18 mouse cellular contexts compared by ENCODE assay signal in the genomic region with DNA sequence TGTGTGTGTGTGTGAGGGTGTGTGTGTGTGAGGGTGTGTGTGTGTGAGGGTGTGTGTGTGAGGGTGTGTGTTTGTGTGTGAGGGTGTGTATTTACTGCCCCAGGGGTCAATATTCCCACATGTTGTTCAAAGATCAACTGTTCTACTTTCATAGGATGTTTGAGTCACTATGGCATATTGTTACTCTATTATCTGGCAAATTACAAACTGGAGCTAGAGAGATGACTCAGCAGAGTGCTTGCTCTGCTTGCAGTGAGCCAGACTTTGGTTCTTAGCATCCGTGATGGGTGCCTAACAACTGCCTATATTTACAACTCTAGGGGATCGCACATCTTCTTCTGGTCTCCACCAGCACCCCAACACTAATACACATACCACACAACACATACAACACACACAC. TPM values are rescaled to one million over a fixed set of nuclear protein-coding genes. Genes with fewer than 3 reads are reported as not detected.
A peak's percentile ranks its signal among the peaks of the same experiment; 100 is the strongest.
DNase-seq lines count a peak whose midpoint lies in the region; TF ChIP-seq lines count a peak whose summit lies in the region.
"Had no signal": no experiment of that assay in that cellular context is flagged by ENCODE, and none has a peak within 500 bp of the region (broad histone marks: within the 10 kb centered on the region; RNA-seq: fewer than 3 reads in every experiment).

No protein-coding gene starts in this region.

- peak; percentile 32 for DNase-seq in adrenal gland, adult 2 months
- no peak for DNase-seq in adrenal gland, adult (ENCODE audit: inconsistent age in 2 of 2, low spot score in 1 of 2)
- DNase-seq in ES-E14 (ENCODE audit: low read depth, low spot score), result no peak
- DNase-seq in brain, adult 2 months (ENCODE audit: low read depth, low spot score), result peak; percentile 59
- no peak for DNase-seq in layer of hippocampus, adult 8-10 months (ENCODE audit: low spot score in 2 of 2)
- no peak for DNase-seq in spleen, postnatal 4 days (ENCODE audit: low spot score in 2 of 2)
- DNase-seq in testis, postnatal 10 days (ENCODE audit: low spot score), result no peak
- DNase-seq: adrenal gland, postnatal 14 days; cerebellum, adult 18-20 months; cerebellum, adult 9-11 months; cerebellum, postnatal 36 days; gastrocnemius, postnatal 10 days; heart, adult 18-20 months; heart, postnatal 10 days; heart, postnatal 4 days had no signal

- in situ Hi-C loops in ES-E14 (cut with MboI; ENCODE audit: low sequenced_read_pairs in 2 of 2, unreplicated experiment in 2 of 2), result no loop called here

- peaks cover 0 to 14% of the 10 kb centered on the region in 2 experiments; a peak in 2 of 4 replicates for H3K4me1 ChIP-seq in ES-E14 (ENCODE audit: control insufficient read depth in 2 of 2, insufficient read depth in 2 of 2, low read length in 2 of 2, poor library complexity in 1 of 2)
- H3K4me1 ChIP-seq: embryonic facial prominence, embryonic 13.5 days; heart, embryonic 10.5 days; hindbrain, embryonic 12.5 days had no signal

- peaks cover 6% of the 10 kb centered on the region for H3K36me3 ChIP-seq in ES-E14 (ENCODE audit: control insufficient read depth, insufficient read depth, low read length, poor library complexity, severe bottlenecking)

- no peak overlapping the region for H3K27ac ChIP-seq in ES-E14 (ENCODE audit: insufficient read depth, low read depth, low read length, poor library complexity, severe bottlenecking)
- H3K27ac ChIP-seq: embryonic facial prominence, embryonic 13.5 days; heart, embryonic 10.5 days; hindbrain, embryonic 12.5 days had no signal

- H3K4me3 ChIP-seq in ES-E14 (ENCODE audit: insufficient read depth in 1 of 2, low read depth in 1 of 2, low read length in 2 of 2, poor library complexity in 1 of 2, severe bottlenecking in 1 of 2), result no peak overlapping the region
- H3K4me3 ChIP-seq: embryonic facial prominence, embryonic 13.5 days; heart, embryonic 10.5 days; hindbrain, embryonic 12.5 days had no signal

- no peak overlapping the region for H3K9ac ChIP-seq in ES-E14 (ENCODE audit: insufficient read depth, low read depth, low read length, poor library complexity, severe bottlenecking)
- H3K9ac ChIP-seq: embryonic facial prominence, embryonic 13.5 days; hindbrain, embryonic 12.5 days had no signal

- no peaks in the 10 kb centered on the region for H3K9me3 ChIP-seq in ES-E14 (ENCODE audit: control insufficient read depth, insufficient read depth, low read depth, low read length)
- H3K9me3 ChIP-seq: embryonic facial prominence, embryonic 13.5 days; heart, embryonic 10.5 days; hindbrain, embryonic 12.5 days had no signal

TF ChIP-seq in ES-E14, 5 proteins besides CTCF, POLR2A, EP300 and RAD21:
- no peak for TF ChIP-seq HCFC1 (IDR thresholded peaks at IDR 0.05; ENCODE audit: borderline replicate concordance, insufficient read depth, low read length)
- TF ChIP-seq MAFK (IDR thresholded peaks at IDR 0.05; ENCODE audit: insufficient read depth, low read depth, low read length), result peak; percentile 58; the same call in 1 of the 2 replicates
TF ChIP-seq in ES-E14: peak in this region for 1.

RNA-seq across cellular contexts. Expression of gene Nrd1, which starts 29.4 kb away (rescaled TPM):
- total RNA-seq in adrenal gland, adult 2 months (2021), result 100 to 1,000 TPM; 116 to 192 TPM
- 8.8 and 8.9 TPM in 2 replicates for polyA plus RNA-seq in adrenal gland, adult 2 months (2012; rRNA removed)
- 53.9 and 58.5 TPM in 2 replicates for total RNA-seq in ES-E14 (2012; rRNA removed)
- total RNA-seq in layer of hippocampus, adult 8-10 months (2022), result 100 to 1,000 TPM; 116 to 149 (median 131) TPM

Comparison
In these comparisons a context has a peak if more than half of its experiments do, and no peak if none do; other contexts are left out.
1. DNase-seq: peak in adrenal gland, adult 2 months (single experiment) and brain, adult 2 months (single experiment); none in adrenal gland, adult (0 of 2), ES-E14 (single experiment), layer of hippocampus, adult 8-10 months (0 of 2), spleen, postnatal 4 days (0 of 2) and testis, postnatal 10 days (single experiment).